Mouse (Mus musculus): ENCODE measurements around the gene Rnase11. TPM values are rescaled to one million over a fixed set of nuclear protein-coding genes. Genes with fewer than 3 reads are reported as not detected.
"Not testable (repeated sequence)": the region's sequence is repeated elsewhere in the genome, so short reads cannot be mapped to it uniquely, and the experiment has no call there.

Gene Rnase11
- polyA plus RNA-seq (2016; fragmentation: Nextera tagmentation; extraction: Ambion mirVana): not detected in 2 replicates

- no peak within 1 kb of the TSS for H3K4me3 ChIP-seq
- H3K36me3 ChIP-seq: no peaks in the 10 kb centered on the region
- ATAC-seq (ENCODE audit: insufficient number of reproducible peaks, low FRiP score): no peak
- 0 out of 2 replicates have a peak, but pooled peaks cover 3% of the 10 kb centered on the region for H3K4me1 ChIP-seq (replicated peaks)
- WGBS: 76% methylated on average over 2 of the region's 2 CpGs
- no peak within 1 kb of the TSS for H3K27ac ChIP-seq (ENCODE audit: poor library complexity, severe bottlenecking)
- H3K27me3 ChIP-seq (replicated peaks): no peaks in the 10 kb centered on the region
- no peak within 1 kb of the TSS for H3K9ac ChIP-seq
- H3K4me2 ChIP-seq: no peak within 1 kb of the TSS
- no peaks in the 10 kb centered on the region for H3K9me3 ChIP-seq (replicated peaks)
Observed at GRCm38 (mm10) chr14:51050063-51050462, at the start of gene Rnase11. TSS of gene Rnase11 (minus strand) at chr14:51050163.

DNA sequence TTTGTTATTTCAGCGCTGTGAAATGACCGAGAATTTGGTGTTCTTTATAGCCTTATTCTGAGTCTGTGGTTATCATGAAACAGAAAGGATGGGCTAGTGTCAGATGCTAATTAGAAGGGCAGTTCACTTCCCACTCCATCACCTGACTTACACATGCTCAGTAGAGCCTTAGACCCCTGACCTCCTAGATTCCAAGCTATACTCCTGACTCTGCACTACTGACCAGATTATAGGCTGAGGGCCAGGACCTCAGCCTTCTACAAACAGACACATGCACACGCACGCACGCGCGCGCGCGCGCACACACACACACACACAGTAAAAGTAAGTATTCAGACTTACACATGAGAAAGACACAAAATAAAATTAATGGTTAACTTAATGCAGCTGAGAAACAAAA lies 49.0 kb upstream of the Rnase11 start:
- WGBS: 90% methylated on average over 11 of the region's 11 CpGs
- H3K4me2 ChIP-seq: no peak overlapping the region

GRCm38 (mm10) chr14:51098300-51098699 lies 48.3 kb upstream of the Rnase11 start:
- not testable (repeated sequence) for H3K36me3 ChIP-seq; H3K9me3 ChIP-seq (replicated peaks); H3K4me1 ChIP-seq (replicated peaks); H3K4me3 ChIP-seq; ATAC-seq (ENCODE audit: insufficient number of reproducible peaks, low FRiP score); H3K27ac ChIP-seq (ENCODE audit: poor library complexity, severe bottlenecking); H3K9ac ChIP-seq; H3K4me2 ChIP-seq; H3K27me3 ChIP-seq (replicated peaks)
- 29% methylated on average over 1 of the region's 1 CpGs for WGBS

More for the DNA sequence above, 49.0 kb upstream of the Rnase11 start:
- ATAC-seq (ENCODE audit: insufficient number of reproducible peaks, low FRiP score): no peak
- Histone ChIP-seq H3K36me3 (no peaks in the 10 kb centered on the region), H3K27ac (ENCODE audit: poor library complexity, severe bottlenecking) (no peak overlapping the region), H3K9ac (no peak overlapping the region), H3K4me1 (replicated peaks) (no peaks in the 10 kb centered on the region), H3K4me3 (no peak overlapping the region), H3K9me3 (replicated peaks) (no peaks in the 10 kb centered on the region), H3K27me3 (replicated peaks) (no peaks in the 10 kb centered on the region)

GRCm38 (mm10) chr14:51095736-51096524 lies 46.0 kb upstream of the Rnase11 start:
- Histone ChIP-seq H3K9me3 (replicated peaks) (no peaks in the 10 kb centered on the region), H3K27ac (ENCODE audit: poor library complexity, severe bottlenecking) (no peak overlapping the region), H3K9ac (no peak overlapping the region), H3K4me3 (no peak overlapping the region), H3K4me1 (replicated peaks) (peaks cover 4% of the 10 kb centered on the region; the same call in 1 of the 2 replicates), H3K4me2 (no peak overlapping the region), H3K36me3 (no peaks in the 10 kb centered on the region), H3K27me3 (replicated peaks) (no peaks in the 10 kb centered on the region)
- WGBS: 67% methylated on average over 9 of the region's 9 CpGs
- ATAC-seq (ENCODE audit: insufficient number of reproducible peaks, low FRiP score): no peak

GRCm38 (mm10) chr14:51094921-51095320 lies 45.0 kb upstream of the Rnase11 start:
- WGBS: 65% methylated on average over 9 of the region's 9 CpGs
- Histone ChIP-seq H3K9ac (no peak overlapping the region), H3K27me3 (replicated peaks) (no peaks in the 10 kb centered on the region), H3K36me3 (no peaks in the 10 kb centered on the region), H3K4me1 (replicated peaks) (peaks cover 4% of the 10 kb centered on the region; the same call in 1 of the 2 replicates), H3K4me2 (no peak overlapping the region), H3K9me3 (replicated peaks) (no peaks in the 10 kb centered on the region), H3K4me3 (no peak overlapping the region), H3K27ac (ENCODE audit: poor library complexity, severe bottlenecking) (no peak overlapping the region)
- no peak for ATAC-seq (ENCODE audit: insufficient number of reproducible peaks, low FRiP score)

GRCm38 (mm10) chr14:51094096-51094875 lies 44.3 kb upstream of the Rnase11 start:
- no peak overlapping the region for H3K9ac ChIP-seq
- 76% methylated on average over 5 of the region's 5 CpGs for WGBS
- H3K27me3 ChIP-seq (replicated peaks): no peaks in the 10 kb centered on the region
- H3K4me3 ChIP-seq: no peak overlapping the region
- H3K27ac ChIP-seq (ENCODE audit: poor library complexity, severe bottlenecking): no peak overlapping the region
- ATAC-seq (ENCODE audit: insufficient number of reproducible peaks, low FRiP score): no peak
- H3K4me1 ChIP-seq (replicated peaks): peaks cover 4% of the 10 kb centered on the region; the same call in 1 of the 2 replicates
- no peaks in the 10 kb centered on the region for H3K36me3 ChIP-seq
- no peaks in the 10 kb centered on the region for H3K9me3 ChIP-seq (replicated peaks)
- H3K4me2 ChIP-seq: no peak overlapping the region

GRCm38 (mm10) chr14:51093496-51093895 lies 43.5 kb upstream of the Rnase11 start:
- ATAC-seq (ENCODE audit: insufficient number of reproducible peaks, low FRiP score): no peak
- WGBS: 31% methylated on average over 3 of the region's 3 CpGs
- H3K36me3 ChIP-seq: no peaks in the 10 kb centered on the region
- peaks cover 4% of the 10 kb centered on the region; the same call in 1 of the 2 replicates for H3K4me1 ChIP-seq (replicated peaks)
- H3K4me2 ChIP-seq: no peak overlapping the region
- no peaks in the 10 kb centered on the region for H3K27me3 ChIP-seq (replicated peaks)
- H3K4me3 ChIP-seq: no peak overlapping the region
- no peak overlapping the region for H3K9ac ChIP-seq
- H3K27ac ChIP-seq (ENCODE audit: poor library complexity, severe bottlenecking): no peak overlapping the region
- H3K9me3 ChIP-seq (replicated peaks): no peaks in the 10 kb centered on the region

DNA sequence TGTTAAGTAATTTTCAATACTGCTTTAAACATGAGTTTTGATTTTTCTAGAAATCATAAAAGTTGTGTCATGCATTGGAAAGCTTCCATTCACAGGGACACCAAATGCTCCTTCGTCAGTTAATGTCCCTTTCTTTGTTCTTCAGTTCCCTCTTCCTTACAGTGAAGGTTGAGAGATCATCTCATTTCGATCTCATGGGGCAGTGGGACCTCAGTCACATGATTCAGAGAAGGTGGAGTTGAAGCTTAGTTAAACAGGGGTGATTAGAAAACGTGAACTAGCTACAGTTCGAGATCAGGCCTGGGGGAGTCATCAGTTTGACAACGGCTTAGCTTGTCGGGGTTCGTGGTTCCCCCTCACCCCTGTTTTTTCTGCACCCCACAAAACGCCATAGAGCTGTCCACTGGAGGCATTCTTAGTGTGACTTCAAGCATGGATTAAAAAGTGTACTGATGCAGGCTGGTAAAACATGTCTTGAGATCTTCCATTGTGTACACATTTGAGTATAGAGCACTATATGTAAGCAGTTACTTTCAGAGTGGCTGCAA lies 42.2 kb upstream of the Rnase11 start:
- Histone ChIP-seq H3K4me2 (no peak overlapping the region; the same call in 1 of the 2 replicates), H3K9ac (no peak overlapping the region), H3K27me3 (replicated peaks) (no peaks in the 10 kb centered on the region), H3K4me3 (no peak overlapping the region), H3K9me3 (replicated peaks) (no peaks in the 10 kb centered on the region), H3K36me3 (no peaks in the 10 kb centered on the region), H3K4me1 (replicated peaks) (peaks cover 4% of the 10 kb centered on the region; the same call in 1 of the 2 replicates), H3K27ac (ENCODE audit: poor library complexity, severe bottlenecking) (no peak overlapping the region)
- 56% methylated on average over 8 of the region's 8 CpGs for WGBS
- ATAC-seq (ENCODE audit: insufficient number of reproducible peaks, low FRiP score): no peak

DNA sequence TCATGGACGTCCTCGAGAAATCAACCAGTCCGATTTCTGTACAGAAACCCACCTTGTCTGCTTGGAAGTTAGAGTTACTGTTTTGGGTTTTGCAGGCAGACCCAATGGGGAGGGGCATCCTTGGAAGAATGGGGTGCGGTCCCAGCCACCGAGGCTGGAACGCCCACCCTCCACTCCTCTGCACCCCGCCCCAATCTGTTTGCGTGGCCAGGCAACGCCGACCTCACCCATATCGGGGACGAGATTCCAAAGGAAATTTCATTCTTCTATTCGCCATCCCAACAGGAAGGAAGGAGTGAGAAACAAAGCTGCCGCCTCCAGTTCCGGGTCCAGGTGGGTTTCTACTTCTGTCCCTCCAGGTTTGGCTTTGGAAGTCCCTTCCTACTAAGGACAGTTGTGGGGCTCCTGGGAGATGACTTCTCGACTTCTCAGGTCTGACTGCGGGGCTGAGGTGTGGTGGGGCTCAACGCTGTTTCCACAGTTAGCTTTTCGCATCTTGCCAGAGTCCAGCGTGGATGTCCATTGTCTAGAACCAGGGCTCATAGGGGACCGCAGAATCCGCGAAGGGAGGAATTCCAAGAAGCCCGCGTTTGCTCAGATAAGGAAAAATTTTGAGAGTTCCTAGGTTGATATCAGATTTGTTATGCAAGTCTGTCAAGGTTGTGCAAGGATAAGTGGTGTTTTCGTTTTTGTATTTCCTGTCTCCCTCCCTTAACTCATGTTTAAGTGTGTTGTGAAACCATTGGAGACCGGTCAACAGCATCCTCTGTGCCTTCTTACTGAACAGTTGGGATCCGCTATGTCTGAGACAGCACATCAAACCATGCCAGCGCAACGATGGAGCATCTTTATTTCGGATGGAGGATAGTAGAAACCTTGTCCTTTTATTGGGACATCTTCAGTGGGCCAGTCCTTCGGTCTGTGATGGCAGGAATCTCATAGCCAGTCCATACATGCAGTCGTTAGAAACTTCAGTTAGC lies 41.2 kb upstream of the Rnase11 start, which contains the start of the genes Rnase4 and Ang:
Gene Rnase4, plus strand, starts transcription at position 157 of the 980 bp plus-strand sequence.
Gene Ang, plus strand, starts transcription at position 230 of the 980 bp plus-strand sequence.
- 8% methylated on average over 33 of the region's 33 CpGs for WGBS
- Histone ChIP-seq H3K27me3 (replicated peaks) (no peaks in the 10 kb centered on the region), H3K9ac (peak within 1 kb of the TSS; percentile 60), H3K4me2 (peak within 1 kb of the TSS; percentile 78), H3K4me3 (peak within 1 kb of the TSS; percentile 75), H3K27ac (ENCODE audit: poor library complexity, severe bottlenecking) (peak within 1 kb of the TSS; percentile 80), H3K36me3 (no peaks in the 10 kb centered on the region), H3K9me3 (replicated peaks) (no peaks in the 10 kb centered on the region), H3K4me1 (replicated peaks) (peaks cover 4% of the 10 kb centered on the region; the same call in 1 of the 2 replicates)
- no peak for ATAC-seq (ENCODE audit: insufficient number of reproducible peaks, low FRiP score)

GRCm38 (mm10) chr14:51090077-51090781 lies 40.3 kb upstream of the Rnase11 start:
- Histone ChIP-seq H3K4me2 (peak overlapping the region; percentile 78), H3K4me3 (peak overlapping the region; percentile 75), H3K36me3 (no peaks in the 10 kb centered on the region), H3K27me3 (replicated peaks) (no peaks in the 10 kb centered on the region), H3K9ac (peak overlapping the region; percentile 60), H3K27ac (ENCODE audit: poor library complexity, severe bottlenecking) (peak overlapping the region; percentile 80), H3K9me3 (replicated peaks) (no peaks in the 10 kb centered on the region), H3K4me1 (replicated peaks) (peaks cover 4% of the 10 kb centered on the region; the same call in 1 of the 2 replicates)
- WGBS: under 1% methylated on average over 27 of the region's 27 CpGs
- ATAC-seq (ENCODE audit: insufficient number of reproducible peaks, low FRiP score): peak; percentile 69
